ENCODE assay signal across 35 mouse cellular contexts in the genomic region with DNA sequence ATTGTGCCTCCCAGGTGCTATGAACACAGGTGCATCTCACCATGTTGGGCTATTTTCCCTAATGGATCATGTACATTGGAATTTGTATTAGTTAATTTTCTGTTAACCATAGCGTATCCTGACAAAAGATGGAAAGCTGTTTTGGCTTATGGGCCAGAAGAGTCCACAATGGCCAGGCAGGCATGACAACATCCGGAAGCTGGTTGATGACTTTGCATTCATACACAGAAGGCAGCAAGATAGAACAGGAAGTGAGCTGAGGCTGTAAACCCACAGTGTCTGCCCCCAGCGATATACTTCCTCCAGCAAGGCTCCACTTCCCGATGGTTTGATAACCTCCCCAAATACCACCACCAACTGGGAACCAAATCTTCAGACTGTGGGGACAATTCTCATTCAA. TPM values are rescaled to one million over a fixed set of nuclear protein-coding genes. Genes with fewer than 3 reads are reported as not detected.
"Had no signal": no experiment of that assay in that cellular context is flagged by ENCODE, and none has a peak within 500 bp of the region (broad histone marks: within the 10 kb centered on the region; RNA-seq: fewer than 3 reads in every experiment).

No protein-coding gene starts in this region.

- H3K36me3 ChIP-seq: embryonic facial prominence, embryonic 10.5 days; embryonic facial prominence, embryonic 12.5 days; embryonic facial prominence, embryonic 13.5 days; embryonic facial prominence, embryonic 15.5 days; forebrain, embryonic 10.5 days; forebrain, embryonic 12.5 days; forebrain, embryonic 15.5 days had no signal

- H3K9me3 ChIP-seq: embryonic facial prominence, embryonic 10.5 days; embryonic facial prominence, embryonic 12.5 days; embryonic facial prominence, embryonic 13.5 days; embryonic facial prominence, embryonic 15.5 days; forebrain, embryonic 10.5 days; forebrain, embryonic 12.5 days; forebrain, embryonic 13.5 days; forebrain, embryonic 15.5 days had no signal

- H3K4me2 ChIP-seq: embryonic facial prominence, embryonic 12.5 days; embryonic facial prominence, embryonic 13.5 days; embryonic facial prominence, embryonic 15.5 days; forebrain, embryonic 12.5 days; forebrain, embryonic 13.5 days; forebrain, embryonic 15.5 days; heart, embryonic 11.5 days had no signal

- ATAC-seq: forebrain, embryonic 13.5 days; forebrain, embryonic 14.5 days; forebrain, embryonic 15.5 days; forebrain, embryonic 16.5 days; forebrain, postnatal 0 days had no signal

- H3K4me1 ChIP-seq: embryonic facial prominence, embryonic 10.5 days; embryonic facial prominence, embryonic 12.5 days; embryonic facial prominence, embryonic 13.5 days; embryonic facial prominence, embryonic 15.5 days; forebrain, embryonic 10.5 days; forebrain, embryonic 12.5 days; forebrain, embryonic 13.5 days; forebrain, embryonic 15.5 days had no signal

- H3K9ac ChIP-seq: embryonic facial prominence, embryonic 12.5 days; embryonic facial prominence, embryonic 13.5 days; embryonic facial prominence, embryonic 15.5 days; forebrain, embryonic 12.5 days; forebrain, embryonic 13.5 days; forebrain, embryonic 15.5 days; forebrain, postnatal 0 days had no signal

- H3K27ac ChIP-seq: embryonic facial prominence, embryonic 10.5 days; embryonic facial prominence, embryonic 12.5 days; embryonic facial prominence, embryonic 13.5 days; embryonic facial prominence, embryonic 15.5 days; forebrain, embryonic 10.5 days; forebrain, embryonic 12.5 days; forebrain, embryonic 13.5 days; forebrain, embryonic 15.5 days; gastrocnemius, adult 2 months; heart, adult 2 months had no signal

- H3K27me3 ChIP-seq: embryonic facial prominence, embryonic 12.5 days; embryonic facial prominence, embryonic 13.5 days; embryonic facial prominence, embryonic 15.5 days; forebrain, embryonic 12.5 days; forebrain, embryonic 13.5 days; forebrain, embryonic 15.5 days had no signal

- H3K4me3 ChIP-seq: embryonic facial prominence, embryonic 10.5 days; embryonic facial prominence, embryonic 12.5 days; embryonic facial prominence, embryonic 13.5 days; embryonic facial prominence, embryonic 15.5 days; erythroblast, embryonic 14.5 days; forebrain, embryonic 10.5 days; forebrain, embryonic 12.5 days; forebrain, embryonic 13.5 days; forebrain, embryonic 15.5 days; gastrocnemius, adult 2 months; heart, adult 2 months had no signal

- DNase-seq: cerebellum, adult 9-10 months; cerebellum, adult 9-11 months; cerebellum, postnatal 10 days; cerebellum, postnatal 14 days; cerebellum, postnatal 25 days; cerebellum, postnatal 36 days; embryo, embryonic 11 days; forebrain, postnatal 0 days; gastrocnemius, adult 2 months; gastrocnemius, postnatal 10 days; gastrocnemius, postnatal 14 days; gastrocnemius, postnatal 25 days; gastrocnemius, postnatal 36 days; heart, adult 2 months had no signal

RNA-seq across cellular contexts. Expression of a gene that starts 55.1 kb away (rescaled TPM):
- total RNA-seq: common myeloid progenitor, adult 5-6 weeks; gastrocnemius, adult 18-20 months; gastrocnemius, adult 2 months; gastrocnemius, adult 8-10 months; gastrocnemius, postnatal 10 days; gastrocnemius, postnatal 14 days; gastrocnemius, postnatal 25 days; gastrocnemius, postnatal 36 days; gastrocnemius, postnatal 4 days; granulocyte monocyte progenitor cell, adult 5-6 weeks; heart, adult 2 months; heart, adult 8-10 months had no signal
- polyA plus RNA-seq: embryonic facial prominence, embryonic 12.5 days; embryonic facial prominence, embryonic 13.5 days; embryonic facial prominence, embryonic 14.5 days; embryonic facial prominence, embryonic 15.5 days; erythroblast, embryonic 14.5 days; forebrain, embryonic 10.5 days; forebrain, embryonic 11.5 days; forebrain, embryonic 12.5 days; forebrain, embryonic 13.5 days; forebrain, embryonic 14.5 days; forebrain, embryonic 15.5 days; gonadal fat pad, adult 2 months; heart, adult 2 months; heart, embryonic 11.5 days had no signal
